Mouse (Mus musculus): ENCODE results near the gene Pgm2l1.

DNA sequence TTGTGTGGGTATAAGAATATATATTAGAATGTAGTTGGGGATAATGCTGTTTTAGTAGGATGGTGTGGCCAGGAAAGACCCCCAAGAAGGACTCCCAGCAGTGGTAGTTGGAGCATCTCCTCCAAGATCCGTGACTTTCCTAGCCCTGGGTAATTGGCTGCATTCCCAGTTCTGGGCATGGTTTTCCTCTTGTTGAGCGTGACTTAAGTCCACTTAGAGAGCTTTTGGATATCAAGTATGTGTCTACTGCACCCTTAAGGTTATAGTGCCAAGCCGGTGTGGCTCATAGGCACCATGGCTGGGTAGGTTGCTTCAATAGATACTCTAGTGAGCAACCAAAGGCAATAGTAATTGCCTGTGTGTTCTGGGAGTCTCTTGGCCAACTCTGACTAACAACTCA is 96.5 kb downstream of the Pgm2l1 start:
- no peak for TF ChIP-seq MYOG (IDR thresholded peaks at IDR 0.05; ENCODE audit: control insufficient read depth, extremely low read depth, insufficient read length)
- TF ChIP-seq CTCF (IDR thresholded peaks at IDR 0.05; ENCODE audit: control insufficient read depth, insufficient read depth, insufficient read length) = no peak
- no peak for TF ChIP-seq USF1 (IDR thresholded peaks at IDR 0.05; ENCODE audit: low read depth)
- no peak for TF ChIP-seq MYOD1 (IDR thresholded peaks at IDR 0.05; ENCODE audit: control insufficient read depth, insufficient read length, low read depth)
- TF ChIP-seq MAX (IDR thresholded peaks at IDR 0.05) = no peak
- no peak for TF ChIP-seq CEBPB (IDR thresholded peaks at IDR 0.05; ENCODE audit: low read depth)
- no peak for TF ChIP-seq FOSL1 (IDR thresholded peaks at IDR 0.05; ENCODE audit: insufficient read depth, low read length, poor library complexity, severe bottlenecking)
